Mouse (Mus musculus) B cell, adult 2 months (primary cell): ENCODE results near the gene Mrpl47.
"Not testable (repeated sequence)": the region's sequence is repeated elsewhere in the genome, so short reads cannot be mapped to it uniquely, and the experiment has no call there.

ENCODE experiments used
- DNase-seq, 2 experiments: peaks; one replicate each; pipeline ENCODE4 v3.0.0; 2022

The Mrpl47 gene

DNA sequence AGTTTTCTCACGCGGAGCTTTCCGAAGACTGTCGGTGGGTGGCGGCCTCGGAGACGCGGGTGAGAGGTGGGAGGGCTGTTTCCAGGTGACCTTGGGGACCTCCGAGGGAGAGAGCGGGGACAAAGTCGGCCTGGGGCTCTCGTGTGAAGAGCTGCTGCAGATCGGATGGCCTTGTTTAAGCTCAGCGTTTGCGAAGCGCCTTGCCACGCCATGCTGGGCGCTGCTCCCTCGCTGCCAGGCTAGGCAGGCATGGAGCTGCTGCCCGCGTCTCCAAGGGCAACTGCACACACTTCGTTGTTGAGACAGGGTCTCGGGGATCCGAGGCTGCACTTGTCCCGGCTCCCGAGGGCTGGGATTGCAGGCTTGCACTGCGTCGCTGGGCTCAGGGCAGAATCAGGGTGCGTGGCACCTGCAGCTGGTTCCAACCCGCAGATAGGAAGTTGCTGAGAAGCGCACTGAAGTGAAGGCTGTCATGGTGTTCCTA is at the start of gene Mrpl47:
Gene Mrpl47, minus strand, starts transcription at position 434 of the 484 bp plus-strand sequence.
- no peak for DNase-seq

DNA sequence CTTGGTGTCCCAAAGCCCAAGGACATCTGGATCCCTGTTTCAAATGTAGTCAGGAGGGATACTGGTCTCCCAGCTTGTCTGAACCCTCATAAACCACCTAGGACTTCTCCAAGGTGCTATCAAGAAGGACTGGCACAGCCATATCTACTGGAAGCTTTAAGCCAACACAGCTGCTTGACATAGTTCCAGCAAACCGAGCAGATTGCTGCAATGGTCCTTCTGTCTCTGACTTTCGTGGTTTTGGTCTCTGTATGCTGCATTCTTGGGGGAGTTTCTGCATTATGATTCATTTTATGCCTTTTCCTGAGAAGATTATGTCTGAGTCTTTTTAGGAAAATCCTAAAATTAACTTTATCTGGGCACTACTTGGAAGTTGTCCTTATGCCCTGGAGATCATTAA is 33.4 kb upstream of the Mrpl47 start:
- DNase-seq, result no peak

DNA sequence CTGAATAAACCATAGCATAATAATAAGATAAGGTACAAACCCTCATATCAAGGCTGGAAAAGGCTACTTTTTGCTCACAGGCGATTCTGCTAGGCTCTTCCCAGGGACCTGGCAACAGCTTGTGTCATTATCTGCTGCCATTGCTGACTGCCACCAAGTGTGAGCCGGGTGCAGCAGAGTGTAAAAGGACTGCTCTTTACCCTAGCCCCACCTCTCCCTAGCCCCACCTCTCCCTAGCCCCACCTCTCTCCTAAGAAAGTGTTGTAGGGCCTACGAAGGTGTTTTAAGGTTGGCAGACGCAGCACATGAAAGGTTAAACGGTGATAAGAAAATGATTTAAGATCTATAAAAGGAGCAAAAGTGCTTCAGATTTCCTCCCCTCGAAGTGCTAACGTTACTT is 26.5 kb upstream of the Mrpl47 start:
- DNase-seq, result no peak

DNA sequence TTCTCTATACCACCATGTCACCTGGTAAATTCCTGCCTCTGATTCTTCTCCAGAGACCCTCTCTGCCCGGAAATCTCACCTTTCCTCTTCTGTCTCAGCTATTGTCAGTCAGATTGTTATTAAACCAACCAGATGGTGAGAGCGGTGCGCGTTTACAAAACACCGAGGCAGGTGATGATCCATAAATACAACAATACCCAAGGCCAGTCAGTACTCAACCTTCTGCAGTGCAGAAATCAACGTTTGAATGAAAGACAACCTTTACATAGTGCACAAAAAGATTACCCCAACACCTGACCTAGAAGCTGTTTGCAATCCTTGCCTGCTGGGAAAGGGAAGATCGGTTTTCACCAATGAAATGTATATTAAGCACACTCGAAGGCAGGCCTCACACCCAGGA is 25.6 kb upstream of the Mrpl47 start:
- DNase-seq, result no peak

DNA sequence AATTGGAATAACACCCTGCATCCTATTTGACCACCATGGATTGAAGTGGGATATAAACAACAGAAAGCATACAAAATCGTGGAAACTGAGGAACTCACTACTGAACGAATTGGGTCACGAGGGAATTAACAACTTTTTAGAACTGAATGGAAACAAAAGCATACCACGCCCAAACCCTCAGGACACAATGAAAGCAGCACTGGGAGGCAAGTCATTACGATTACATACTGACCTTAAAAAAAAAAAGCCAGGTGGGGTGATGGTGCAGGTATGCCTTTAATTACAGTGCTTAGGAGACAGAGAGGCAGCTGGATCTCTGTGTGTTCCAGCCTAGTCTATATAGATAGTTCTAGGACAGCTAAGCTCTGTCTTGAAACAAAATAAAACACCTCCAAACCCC is 21.8 kb upstream of the Mrpl47 start:
- DNase-seq, result no peak

DNA sequence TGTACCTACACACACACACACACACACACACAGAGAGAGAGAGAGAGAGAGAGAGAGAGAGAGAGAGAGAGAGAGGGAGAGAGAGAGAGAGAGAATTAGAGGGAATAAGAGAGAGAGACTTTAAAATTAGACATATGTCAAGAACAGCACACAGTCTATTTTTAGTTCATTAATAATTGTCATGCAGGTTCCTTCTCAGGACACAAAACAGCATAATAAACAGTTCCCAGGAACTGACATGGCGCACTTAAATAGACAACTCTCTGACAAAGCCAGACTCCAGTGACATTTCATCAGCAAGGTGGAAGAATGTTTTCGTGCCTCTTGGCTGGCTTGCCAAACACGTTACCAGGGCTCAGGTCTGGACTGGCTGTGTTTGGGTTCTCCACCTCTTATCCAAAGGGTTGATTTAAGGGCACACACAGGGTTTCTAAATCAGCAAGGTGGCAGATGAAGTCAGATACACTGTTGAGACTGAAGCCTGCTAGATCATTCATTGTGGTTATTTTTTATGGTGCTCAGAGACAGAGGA is 17.0 kb upstream of the Mrpl47 start:
- DNase-seq, result no peak

DNA sequence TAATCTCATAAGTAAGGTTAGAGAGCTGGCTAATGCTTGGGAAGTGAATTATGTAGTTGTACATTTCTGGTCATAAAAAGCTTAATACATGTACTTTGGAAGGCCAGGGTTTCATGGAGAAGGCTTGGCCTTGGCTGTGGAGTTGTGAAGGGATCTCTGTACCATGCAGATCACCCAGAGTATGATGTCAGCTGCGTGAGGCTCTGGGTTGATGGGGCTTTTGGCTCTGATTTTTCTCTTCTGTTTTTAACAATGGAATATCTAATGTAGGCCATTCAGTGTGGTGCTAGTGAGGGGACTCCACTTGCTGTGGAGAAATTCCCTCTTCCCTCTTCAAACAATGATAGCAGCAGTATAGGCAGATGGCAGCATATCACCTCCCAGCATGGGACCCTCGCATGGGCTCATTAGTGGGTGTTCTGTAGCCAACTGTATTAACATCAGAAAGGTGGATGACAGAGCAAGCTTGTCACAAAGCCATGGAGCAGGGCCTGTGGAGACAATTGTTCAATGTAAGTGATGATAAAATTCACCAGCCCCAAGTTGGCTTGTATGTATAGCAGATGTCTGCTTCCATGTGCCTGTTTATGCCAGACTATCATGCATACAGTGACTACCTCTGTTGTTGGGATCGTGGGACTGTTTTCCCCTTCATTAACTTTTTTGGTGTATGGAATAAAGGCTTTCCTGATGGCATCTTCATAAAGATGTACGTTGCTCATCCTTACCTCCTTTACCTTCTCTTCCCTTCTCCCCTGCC is 12.6 kb upstream of the Mrpl47 start:
- DNase-seq, result no peak

DNA sequence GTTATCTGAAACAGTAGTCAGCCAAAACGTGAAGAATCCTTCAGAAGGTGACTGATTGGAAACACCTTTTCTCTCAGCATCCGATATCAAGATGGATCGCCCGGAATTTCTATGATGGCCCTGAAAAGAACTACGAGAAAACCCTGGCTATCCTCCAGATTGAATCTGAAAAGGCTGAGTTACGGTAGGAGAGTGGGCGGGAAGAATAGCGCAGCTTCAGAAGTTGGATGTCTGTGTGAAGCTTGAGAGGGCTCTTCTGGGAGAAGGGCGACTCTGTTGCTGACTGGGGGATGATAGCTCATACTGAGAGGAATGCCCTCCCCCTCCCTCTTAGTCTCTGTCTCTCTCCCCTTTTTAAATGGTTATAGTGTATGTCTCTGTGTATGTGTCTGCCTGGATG is 11.0 kb upstream of the Mrpl47 start:
- no peak for DNase-seq

DNA sequence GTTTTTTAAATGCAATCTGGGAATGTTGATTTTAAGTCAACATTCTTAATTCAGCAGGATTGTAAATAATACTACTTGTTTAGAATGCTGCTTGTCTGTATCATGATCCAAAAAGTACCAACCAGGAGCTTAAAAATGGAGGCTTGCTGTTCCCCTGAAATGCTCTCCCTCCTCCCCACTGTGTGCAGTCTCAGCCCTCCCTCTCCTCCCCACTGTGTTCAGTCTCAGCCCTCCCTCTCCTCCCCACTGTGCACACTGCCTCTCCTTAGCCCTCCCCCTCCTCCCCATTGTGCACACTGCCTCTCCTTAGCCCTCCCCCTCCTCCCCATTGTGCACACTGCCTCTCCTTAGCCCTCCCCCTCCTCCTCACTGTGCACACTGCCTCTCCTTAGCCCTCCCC is 8.0 kb upstream of the Mrpl47 start:
- not testable (repeated sequence) for DNase-seq

DNA sequence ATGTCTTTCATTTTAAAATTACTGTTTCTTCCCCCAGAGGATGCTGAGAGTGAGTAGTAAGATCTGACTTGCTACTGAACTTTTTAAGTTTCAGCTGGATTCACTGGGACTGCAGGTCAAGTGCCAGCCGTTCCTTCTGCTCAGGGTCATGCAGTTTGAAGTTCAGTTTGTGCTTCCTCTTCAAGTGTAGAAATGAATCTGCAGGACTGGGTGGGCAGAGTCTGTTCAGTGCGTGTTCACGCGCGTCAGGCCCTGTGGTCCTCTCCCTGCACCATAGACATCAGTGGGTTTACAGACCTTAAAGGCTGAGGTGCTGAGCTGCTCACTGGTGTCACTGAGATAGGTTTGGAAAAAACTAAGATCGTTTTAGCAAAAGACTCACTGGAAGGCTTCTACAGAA is 7.6 kb upstream of the Mrpl47 start:
- no peak for DNase-seq

DNA sequence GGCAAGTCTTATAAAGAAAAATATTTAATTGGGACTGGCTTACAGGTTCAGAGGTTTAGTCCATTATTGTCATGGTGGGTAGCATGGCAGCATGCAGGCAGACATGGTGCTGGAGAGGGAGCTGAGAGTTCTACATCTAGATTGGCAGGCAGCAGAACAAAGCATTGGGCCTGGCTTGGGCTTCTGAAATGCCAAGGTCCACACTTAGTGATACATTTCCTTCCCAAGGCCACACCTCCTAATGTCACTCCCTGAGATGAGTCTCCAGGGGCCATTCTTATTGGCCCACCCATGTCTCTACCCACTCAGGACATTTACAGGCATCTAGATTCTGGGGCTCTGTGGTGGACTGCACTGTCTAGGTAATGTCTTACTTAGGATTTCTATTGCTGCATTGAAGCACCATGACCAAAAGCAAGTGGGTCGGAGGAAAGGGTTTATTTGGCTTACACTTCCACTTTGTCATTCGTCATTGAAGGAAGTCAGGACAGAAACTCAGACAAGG is 4.9 kb upstream of the Mrpl47 start:
- DNase-seq, result no peak

DNA sequence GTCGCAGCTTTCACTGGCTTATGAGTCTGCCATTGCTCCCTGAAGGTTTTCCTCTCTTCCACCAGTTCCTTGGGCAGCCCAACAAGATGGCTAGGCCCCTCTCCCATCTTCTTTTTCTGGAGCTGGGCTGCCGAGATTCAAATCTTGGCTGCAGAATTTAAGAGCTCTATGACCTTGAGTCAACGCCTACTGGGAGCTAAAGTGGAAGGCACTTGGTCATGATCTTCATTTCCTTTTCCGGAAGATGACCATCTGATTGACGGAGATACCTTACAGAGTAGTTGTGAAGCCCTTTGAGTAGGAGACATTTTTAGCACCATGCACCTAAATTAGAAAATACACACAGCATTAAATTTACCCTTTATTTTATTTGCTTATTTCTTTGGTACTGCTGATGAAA is 1.1 kb upstream of the Mrpl47 start:
- DNase-seq, result no peak

DNA sequence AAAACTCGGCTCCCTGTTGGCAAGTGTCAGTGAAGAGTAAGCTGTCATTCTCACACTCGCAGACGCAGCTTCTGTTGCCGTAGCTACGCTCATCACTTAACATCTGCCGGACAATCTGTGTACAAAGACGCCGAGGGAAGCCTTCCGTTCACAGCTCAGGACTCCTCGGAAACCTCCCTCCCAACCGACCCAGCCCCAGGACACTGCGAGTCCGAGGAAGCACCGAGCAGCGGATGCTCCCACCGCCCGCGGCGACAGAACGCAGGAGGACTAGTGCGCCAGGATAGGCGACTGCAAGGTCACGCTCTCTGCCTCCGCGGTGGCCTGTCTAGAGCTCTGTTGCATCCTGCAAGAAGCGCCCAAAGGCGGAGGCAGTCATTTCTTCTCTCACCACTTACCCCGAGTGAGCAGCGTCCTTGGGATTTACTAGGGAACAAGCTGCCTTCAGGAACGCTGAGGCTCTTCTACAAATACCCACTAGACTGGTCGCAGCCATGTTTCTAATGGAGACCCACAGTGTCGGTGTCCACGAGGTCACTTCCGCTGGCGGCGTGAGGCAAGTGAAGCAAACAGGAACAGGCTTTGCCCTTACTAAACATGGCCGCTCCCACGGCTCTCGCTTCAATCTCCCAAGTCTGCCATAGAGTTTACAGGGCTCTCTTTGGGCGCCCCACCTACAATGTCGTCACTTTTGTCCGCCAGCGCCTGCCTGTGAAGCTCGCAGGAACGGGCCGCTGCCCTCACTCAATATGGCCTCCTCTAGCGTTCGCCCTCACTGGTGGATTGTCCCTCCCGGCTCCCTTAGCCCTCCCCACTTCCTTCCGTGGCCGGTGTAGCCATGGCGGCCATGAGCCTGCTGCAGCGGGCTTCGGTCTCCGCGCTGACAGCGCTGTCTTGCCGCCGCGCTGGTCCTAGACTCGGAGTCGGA is 897 bp downstream of the Mrpl47 start, which contains the start of gene Ndufb5:
Gene Ndufb5, plus strand, starts transcription at position 747 of the 928 bp plus-strand sequence.
- peak; percentile 95 to 97 for DNase-seq

DNA sequence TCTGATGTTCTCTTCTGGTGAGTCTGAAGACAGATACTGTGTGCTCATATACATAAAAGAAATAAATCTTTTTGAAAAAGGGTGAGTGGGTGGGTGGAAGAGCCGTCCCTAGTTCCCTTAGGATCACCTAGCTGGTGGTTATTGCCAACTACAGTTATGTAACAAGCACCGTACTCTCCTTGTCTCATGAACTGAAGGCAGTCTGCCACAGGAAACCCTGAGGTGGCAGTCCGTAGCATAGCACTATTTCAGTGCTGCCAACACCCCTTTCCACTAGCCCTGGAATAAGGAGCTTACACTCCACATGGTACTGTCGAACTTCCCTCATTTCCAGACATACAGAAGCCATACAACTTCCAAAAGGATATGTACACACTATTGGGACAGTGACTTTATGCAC is 9.5 kb downstream of the Mrpl47 start:
- DNase-seq, result no peak

DNA sequence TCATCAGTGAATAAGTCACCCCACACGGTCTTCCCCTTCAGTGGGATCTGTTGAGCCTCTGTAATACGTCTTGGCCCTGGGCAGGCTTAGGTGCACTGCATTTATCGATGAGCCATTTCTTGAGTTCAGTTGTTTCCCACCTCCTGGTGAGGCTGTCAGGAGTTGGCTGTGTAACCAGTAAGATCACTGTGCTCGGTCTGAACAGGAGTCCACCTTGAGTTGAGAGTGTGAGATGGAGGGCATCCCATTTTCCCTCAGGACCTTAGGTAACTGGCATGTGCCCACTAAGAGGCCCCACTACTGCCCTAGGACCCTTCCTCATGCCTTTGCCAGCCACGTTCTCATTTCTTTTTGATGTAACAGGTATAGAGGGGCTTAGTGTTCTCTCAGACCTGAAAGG is 11.5 kb downstream of the Mrpl47 start:
- DNase-seq, result no peak

DNA sequence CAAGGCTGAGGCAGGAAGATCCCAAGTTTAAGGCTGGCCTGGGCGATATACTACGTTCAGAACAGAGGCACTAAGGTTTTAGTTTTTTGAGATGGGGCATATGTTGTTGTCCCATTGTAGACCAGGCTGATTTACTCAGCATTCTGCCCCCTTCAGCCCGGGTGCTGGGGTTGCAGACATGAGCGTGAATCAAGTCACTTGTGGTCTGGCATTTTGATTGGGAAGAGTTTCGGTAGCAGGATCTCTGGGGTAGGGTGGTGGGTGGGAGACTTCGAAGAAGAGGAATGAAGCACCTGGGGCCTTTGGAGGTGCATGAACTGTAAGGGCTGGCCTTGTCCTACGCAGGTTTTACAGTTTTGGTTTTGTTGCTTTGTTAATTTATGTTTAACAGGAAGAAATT is 13.2 kb downstream of the Mrpl47 start:
- DNase-seq, result no peak

DNA sequence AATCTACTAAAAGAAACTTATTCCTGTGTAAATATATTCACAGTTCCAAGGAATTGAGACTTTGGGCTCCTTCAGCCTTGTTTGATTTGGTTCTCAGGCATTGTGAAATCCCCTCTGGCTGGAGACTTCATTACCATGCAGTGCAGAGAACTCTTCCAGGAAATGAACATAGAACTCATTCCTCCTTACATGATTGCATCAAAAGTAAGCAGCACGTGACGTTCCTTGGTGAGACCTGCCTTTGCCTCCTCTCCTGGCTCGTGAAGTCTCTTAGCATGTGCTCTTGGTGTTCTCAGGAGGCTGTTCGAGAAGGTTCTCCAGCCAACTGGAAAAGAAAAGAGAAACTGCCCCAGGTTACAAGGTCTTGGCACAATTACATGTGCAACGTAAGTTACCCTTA is 19.1 kb downstream of the Mrpl47 start:
- DNase-seq, result no peak

DNA sequence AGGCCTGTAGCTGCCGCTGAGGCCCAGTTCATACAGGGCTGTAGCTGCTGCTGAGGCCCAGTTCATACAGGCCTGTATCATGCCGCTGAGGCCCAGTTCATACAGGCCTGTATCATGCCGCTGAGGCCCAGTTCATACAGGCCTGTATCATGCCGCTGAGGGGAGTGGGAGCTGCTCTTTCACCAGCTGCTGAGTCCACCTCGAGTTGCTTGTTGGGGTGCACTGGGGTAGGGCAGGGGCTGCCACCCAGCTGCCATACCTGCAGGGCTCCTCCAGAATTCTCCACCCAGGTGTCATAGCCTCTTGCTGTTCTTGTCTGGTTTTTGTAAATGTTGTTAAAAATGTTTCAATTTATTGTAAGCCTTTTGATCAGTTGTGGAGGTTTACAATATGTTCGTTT is 20.0 kb downstream of the Mrpl47 start:
- DNase-seq, result not testable (repeated sequence)

DNA sequence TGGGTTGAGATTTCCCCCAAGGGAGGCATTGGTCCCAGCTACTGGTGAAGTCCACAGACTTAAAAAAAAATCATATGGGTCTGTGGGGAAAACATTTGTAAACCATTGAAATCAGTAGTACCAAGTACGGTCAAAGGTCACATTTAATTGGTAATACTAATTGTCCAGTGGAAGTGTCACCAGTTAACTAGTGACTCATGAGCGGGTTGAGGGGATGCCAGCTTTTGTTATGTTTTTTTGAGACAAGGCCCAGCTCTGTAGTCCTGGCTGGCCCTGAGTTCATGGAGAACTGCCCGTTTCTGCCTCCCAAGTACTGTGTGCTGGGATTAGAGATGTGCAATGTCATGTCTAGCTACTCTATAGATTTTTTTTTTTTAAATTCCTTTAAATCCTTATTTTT is 23.7 kb downstream of the Mrpl47 start:
- no peak for DNase-seq

DNA sequence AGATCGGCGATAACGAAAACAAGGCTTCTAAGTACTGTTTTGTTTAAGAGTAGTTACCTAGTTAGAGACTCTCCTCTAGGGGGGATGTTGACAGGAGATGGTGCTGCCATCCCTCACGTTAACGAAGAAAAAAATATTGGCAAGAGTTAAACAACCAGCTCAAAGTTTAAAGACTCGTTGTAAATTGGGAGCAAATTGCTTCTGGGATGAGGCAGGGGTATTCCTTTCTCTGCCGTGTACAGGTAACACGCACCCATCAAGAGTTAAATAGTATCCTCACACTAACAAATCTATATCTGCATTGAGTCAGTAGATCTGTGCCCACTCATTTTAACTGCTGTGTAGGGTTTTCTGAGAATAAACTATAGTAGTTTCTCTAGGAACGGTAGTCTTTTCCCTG is 28.0 kb downstream of the Mrpl47 start:
- DNase-seq, result no peak

DNA sequence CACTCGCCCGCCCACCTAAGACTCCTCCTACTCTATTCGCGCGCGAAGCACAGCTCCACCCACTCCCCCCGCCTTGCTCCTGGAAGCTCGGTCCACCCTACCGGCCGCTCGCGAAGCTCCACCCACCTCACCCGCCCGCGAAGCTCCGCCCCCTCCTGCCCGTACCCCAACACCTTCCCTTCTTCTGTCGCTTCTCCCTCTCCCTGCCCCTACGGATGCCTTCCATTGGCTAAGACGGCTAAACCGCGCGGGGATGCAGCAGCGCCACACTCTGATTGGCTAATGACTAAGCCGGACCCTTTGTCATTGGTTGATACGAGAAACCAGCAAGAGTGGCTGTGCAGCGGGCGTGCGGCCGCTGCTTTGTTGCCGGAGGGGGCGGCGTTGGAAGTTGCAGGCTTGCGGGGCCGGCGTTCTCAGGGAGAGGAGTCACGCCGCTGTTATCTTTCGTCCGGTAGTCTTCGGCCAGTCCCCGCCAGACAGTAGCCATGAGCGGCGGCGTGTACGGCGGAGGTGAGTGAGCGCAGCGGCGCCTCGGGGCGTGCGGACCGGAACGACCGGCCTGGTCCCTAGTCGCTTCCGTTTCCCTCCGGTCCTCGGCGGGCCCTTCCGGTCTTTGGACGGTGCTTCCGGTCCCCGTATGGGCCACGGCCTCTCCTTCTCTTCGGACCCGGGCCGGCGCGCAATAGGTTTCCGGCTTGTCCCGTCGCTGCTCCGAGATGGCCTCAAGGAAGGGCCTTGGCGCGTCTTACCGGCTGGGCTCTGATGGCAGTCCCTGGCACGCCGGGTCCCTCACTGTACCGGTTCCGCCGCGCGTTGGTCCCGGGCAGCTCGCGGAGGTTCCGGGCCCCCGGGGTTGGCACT is 28.8 kb downstream of the Mrpl47 start:
- DNase-seq, result peak; percentile 99 to 100

DNA sequence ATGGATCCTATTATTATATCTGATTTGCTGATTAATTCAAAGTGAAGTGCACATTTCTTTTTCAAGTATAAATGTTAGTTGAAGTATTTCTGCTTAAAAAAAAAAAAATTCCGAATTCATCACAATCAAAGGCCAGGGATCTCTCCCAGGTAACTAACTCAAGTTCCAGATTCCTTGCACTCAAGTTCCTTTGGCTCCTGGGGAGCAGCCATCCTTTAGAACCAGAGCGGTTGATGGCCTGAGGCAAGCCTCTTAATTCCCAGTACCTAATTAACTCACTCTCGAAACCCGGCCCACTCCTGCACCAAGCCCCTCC is 29.4 kb downstream of the Mrpl47 start:
- no peak for DNase-seq
